Mouse (Mus musculus) testis, adult 2 months (tissue): ENCODE data around the gene Sbno2.

Experiments used
- CTCF ChIP-seq: fragments of 200-500 bp; IDR thresholded peaks from 2 replicates; pipeline ENCODE4 v1.5.1; 2012; ENCODE audit warnings: low read depth, mild to moderate bottlenecking, inconsistent platforms, low read length, moderate library complexity; ENCODE audit not compliant: control insufficient read depth, insufficient read depth, insufficient replicate concordance
- POLR2A ChIP-seq: fragments of 200-500 bp; IDR thresholded peaks from 2 replicates; pipeline ENCODE4 v1.6.1; 2012; ENCODE audit warnings: low read depth, mild to moderate bottlenecking, inconsistent platforms, low read length, moderate library complexity; ENCODE audit not compliant: control insufficient read depth

DNA sequence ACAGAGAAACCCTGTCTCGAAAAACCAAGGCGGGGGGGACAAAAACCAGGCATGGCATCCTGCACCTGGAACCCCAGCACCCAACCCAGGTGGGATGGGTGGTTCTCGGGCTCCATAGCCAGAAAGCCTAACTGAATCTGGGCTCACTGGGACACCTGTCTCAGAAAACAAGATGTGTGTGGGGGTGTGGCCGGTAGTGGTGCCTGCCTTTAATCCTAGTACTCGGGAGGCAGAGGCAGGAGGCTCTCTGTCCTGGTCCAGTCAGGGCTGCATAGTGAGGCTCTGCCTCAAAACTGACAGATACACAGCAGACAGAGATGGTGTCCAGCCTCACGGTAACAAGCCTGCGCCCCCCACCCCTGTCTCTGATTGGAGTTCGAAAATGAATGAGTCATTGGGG lies 82.6 kb downstream of the Sbno2 start:
- TF ChIP-seq POLR2A (no peak), CTCF (no peak)
